Mouse (Mus musculus) heart, adult 2 months (tissue): ENCODE data around the gene Fam180a. TPM values are rescaled to one million over a fixed set of nuclear protein-coding genes. Genes with fewer than 3 reads are reported as not detected.
A peak's percentile ranks its signal among the peaks of the same experiment; 100 is the strongest.

Source experiments
- DNase-seq, 2 experiments: peaks; one replicate each; pipeline ENCODE4 v3.0.0; 2021
- H3K27ac ChIP-seq: fragments of 200-600 bp; 2 replicates; pipeline ENCODE4 v1.8.1; 2022
- H3K27me3 ChIP-seq: fragments of 200-500 bp; 2 replicates; pipeline ENCODE4 v1.6.1; 2012; ENCODE audit warnings: mild to moderate bottlenecking, low read length, inconsistent platforms, mixed read lengths; ENCODE audit not compliant: control insufficient read depth, insufficient read depth
- H3K36me3 ChIP-seq: fragments of 200-500 bp; 2 replicates; pipeline ENCODE4 v1.6.1; 2012; ENCODE audit warnings: low read length, inconsistent platforms; ENCODE audit not compliant: control insufficient read depth, insufficient read depth
- H3K4me1 ChIP-seq: fragments of 200-500 bp; 2 replicates; pipeline ENCODE4 v1.6.1; 2011; ENCODE audit warnings: low read length; ENCODE audit not compliant: control insufficient read depth, insufficient read depth
- H3K4me3 ChIP-seq: fragments of 200-600 bp; 2 replicates; pipeline ENCODE4 v1.8.1; 2022
- H3K79me2 ChIP-seq: fragments of 200-500 bp; replicated peaks from 2 replicates; pipeline ENCODE4 v1.6.1; 2012; ENCODE audit warnings: mild to moderate bottlenecking, inconsistent platforms, low read length, moderate library complexity, mixed read lengths; ENCODE audit not compliant: control insufficient read depth, insufficient read depth
- H3K9ac ChIP-seq: fragments of 200-500 bp; 2 replicates; pipeline ENCODE4 v1.6.1; 2012; ENCODE audit warnings: low read depth, mild to moderate bottlenecking, control low read depth, inconsistent platforms, low read length, mixed read lengths
- CTCF ChIP-seq: fragments of 200-600 bp; IDR thresholded peaks from 2 replicates; pipeline ENCODE4 v1.8.1; 2022; ENCODE audit warnings: antibody characterized with exemption, mild to moderate bottlenecking, moderate library complexity
- EP300 ChIP-seq: fragments of 200-500 bp; IDR thresholded peaks from 2 replicates; pipeline ENCODE4 v1.6.1; 2011; ENCODE audit warnings: low read depth, low read length, control low read depth; ENCODE audit not compliant: insufficient read depth
- POLR2A ChIP-seq: fragments of 200-500 bp; IDR thresholded peaks from 2 replicates; pipeline ENCODE4 v1.6.1; 2011; ENCODE audit warnings: mild to moderate bottlenecking, low read depth, low read length, control low read depth; ENCODE audit not compliant: insufficient read depth
- WGBS: fragments of 180-500 bp; shearing (Covaris S2); methylation state at CpG from one replicate; pipeline ENCODE4 v1.1.7; 2018; 5-methylcytosine and 5-hydroxymethylcytosine counted together
- intact Hi-C: fragments of 180-260 bp; cut with DNase I; formaldehyde crosslinking; loops from one replicate; pipeline ENCODE4 v1.15.1; 2025
- polyA plus RNA-seq: library from polyadenylated mRNA; depleted of rRNA; stranded (reverse); fragments of >200 nt; gene quantifications from 2 replicates; pipeline ENCODE4 v1.2.3, GENCODE M21; 2012
- total RNA-seq, 2 experiments: library from RNA; stranded (reverse); gene quantifications; 2 replicates each; pipeline ENCODE4 v1.2.3; 2021

Fam180a gene
- total and polyA plus RNA-seq, 3 experiments = 0.16 to 0.41 (median 0.34) TPM

DNA sequence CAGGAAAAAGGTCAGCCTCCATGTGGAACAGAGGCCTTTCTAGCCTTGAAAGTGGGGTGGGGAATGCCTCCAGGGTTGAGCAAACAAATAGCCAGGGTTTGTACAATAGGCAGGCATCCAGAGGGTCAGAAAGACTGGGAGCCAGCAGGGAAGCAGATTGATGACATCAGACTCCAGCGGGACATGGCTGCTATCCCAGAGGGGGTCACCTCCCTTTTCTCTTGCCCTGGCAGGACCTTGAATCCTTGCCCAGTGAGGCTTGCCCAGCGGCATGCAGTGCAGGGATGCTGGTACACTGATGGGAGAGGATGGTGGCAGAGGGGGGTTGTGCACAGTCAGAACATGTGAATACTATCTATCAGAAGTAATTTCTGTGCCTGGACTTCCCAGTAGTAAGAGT lies 28.9 kb downstream of the Fam180a start:
- Histone ChIP-seq H3K27ac (peak overlapping the region; percentile 72), H3K79me2 (no peaks in the 10 kb centered on the region), H3K27me3 (no peaks in the 10 kb centered on the region), H3K4me1 (peaks cover 8% of the 10 kb centered on the region), H3K4me3 (no peak overlapping the region), H3K36me3 (no peaks in the 10 kb centered on the region), H3K9ac (no peak overlapping the region)
- WGBS = 26% methylated on average over 2 of the region's 2 CpGs
- DNase-seq = peak; percentile 74 to 83
- intact Hi-C loops = loop anchor here (2.0 to 10.0 kb wide), 2 partner anchors 44 to 68 kb away; no protein-coding TSS in a partner anchor
- TF ChIP-seq CTCF (no peak), EP300 (0 out of 2 replicates have a peak, but pooled peaks have one; percentile 22)

DNA sequence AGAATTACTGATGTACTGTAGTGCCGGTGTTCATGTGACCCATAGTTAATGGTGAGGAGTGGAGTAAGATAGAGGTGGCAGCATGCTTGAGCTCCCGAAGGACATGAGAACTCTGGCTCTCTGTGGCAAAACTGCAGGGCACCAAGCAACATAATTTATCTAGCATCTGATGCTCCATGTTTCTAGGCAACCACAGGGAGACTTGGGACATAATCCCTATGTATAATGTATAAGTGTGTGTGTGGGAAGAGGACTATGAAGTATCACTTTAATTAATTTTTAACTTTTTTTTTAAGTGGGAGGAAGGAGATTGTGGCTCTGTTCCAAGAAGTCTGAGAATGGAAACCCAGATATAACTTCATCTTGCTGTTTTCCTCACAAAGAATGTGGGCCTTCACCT lies 31.0 kb downstream of the Fam180a start:
- no peak for DNase-seq
- Histone ChIP-seq H3K4me1 (peaks cover 8% of the 10 kb centered on the region), H3K4me3 (no peak overlapping the region), H3K27ac (no peak overlapping the region), H3K36me3 (no peaks in the 10 kb centered on the region), H3K79me2 (no peaks in the 10 kb centered on the region), H3K9ac (no peak overlapping the region), H3K27me3 (no peaks in the 10 kb centered on the region)
- WGBS = 76% methylated on average over 2 of the region's 2 CpGs
- intact Hi-C loops = loop anchor here (10.0 kb wide), 1 partner anchor 70 kb away; no protein-coding TSS in a partner anchor
- no peak for TF ChIP-seq CTCF

DNA sequence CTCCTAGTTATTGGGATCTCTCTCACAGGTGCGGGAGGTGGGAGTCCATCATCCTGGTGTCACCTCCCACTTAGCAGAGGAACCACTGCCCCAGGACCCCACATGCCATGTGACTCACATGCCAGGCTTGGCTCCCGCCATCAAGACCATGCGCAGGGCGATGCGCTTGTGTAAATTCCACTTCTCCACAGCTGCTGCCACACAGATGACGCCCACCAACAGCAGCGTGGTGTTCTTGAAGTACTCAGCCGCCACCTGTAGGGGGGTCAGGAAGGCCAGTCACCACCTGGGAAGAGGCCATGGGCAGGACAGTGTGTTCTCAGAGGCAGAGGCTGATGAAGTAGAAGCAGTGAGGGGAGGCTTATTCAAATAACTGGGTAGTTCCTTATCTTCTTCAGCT lies 36.3 kb downstream of the Fam180a start:
- DNase-seq = no peak
- H3K9ac ChIP-seq = no peak overlapping the region
- no peak overlapping the region for H3K4me3 ChIP-seq
- WGBS = 95% methylated on average over 8 of the region's 8 CpGs
- H3K27me3 ChIP-seq = no peaks in the 10 kb centered on the region
- no peaks in the 10 kb centered on the region for H3K36me3 ChIP-seq
- no peaks in the 10 kb centered on the region for H3K79me2 ChIP-seq
- TF ChIP-seq POLR2A = no peak
- no peak for TF ChIP-seq EP300
- TF ChIP-seq CTCF = no peak
- no peak overlapping the region for H3K27ac ChIP-seq
- intact Hi-C loops = loop anchor here (10.0 kb wide), 1 partner anchor 75 kb away; no protein-coding TSS in a partner anchor
- H3K4me1 ChIP-seq = peaks cover 6% of the 10 kb centered on the region

DNA sequence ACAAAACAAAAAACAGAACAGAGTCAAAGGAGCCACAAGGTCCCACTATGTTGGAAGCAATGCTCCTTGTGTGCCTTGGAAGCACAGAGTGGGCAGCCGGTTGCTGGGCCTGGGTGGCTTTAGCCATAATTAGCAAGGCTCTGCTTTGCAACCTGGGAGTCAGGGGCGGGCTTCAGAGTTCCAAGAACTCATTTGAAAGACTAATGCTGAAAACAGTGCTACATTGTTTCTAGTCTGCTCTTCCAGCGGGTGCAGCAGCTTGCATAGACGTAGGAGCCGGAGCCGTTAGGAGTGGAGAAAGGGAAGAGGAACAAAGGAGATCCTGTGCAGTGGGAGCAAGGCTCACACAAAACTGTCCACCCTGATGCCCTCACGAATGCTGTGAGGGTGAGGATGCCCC lies 37.0 kb downstream of the Fam180a start:
- H3K27ac ChIP-seq = peak overlapping the region; percentile 47
- no peaks in the 10 kb centered on the region for H3K36me3 ChIP-seq
- no peaks in the 10 kb centered on the region for H3K27me3 ChIP-seq
- peaks cover 6% of the 10 kb centered on the region for H3K4me1 ChIP-seq
- DNase-seq = no peak
- no peak overlapping the region for H3K4me3 ChIP-seq
- intact Hi-C loops = no loop called here
- WGBS = 50% methylated on average over 7 of the region's 7 CpGs
- no peaks in the 10 kb centered on the region for H3K79me2 ChIP-seq
- H3K9ac ChIP-seq = no peak overlapping the region
- TF ChIP-seq EP300 (no peak), POLR2A (no peak), CTCF (no peak)

- H3K4me1 ChIP-seq = peaks cover 6% of the 10 kb centered on the region
- H3K36me3 ChIP-seq = no peaks in the 10 kb centered on the region
- no peaks in the 10 kb centered on the region for H3K27me3 ChIP-seq
- peak overlapping the region; percentile 47 for H3K27ac ChIP-seq
- H3K79me2 ChIP-seq = no peaks in the 10 kb centered on the region
- 33% methylated on average over 11 of the region's 11 CpGs for WGBS
- peak; percentile 50 to 65 for DNase-seq
- TF ChIP-seq POLR2A (no peak), CTCF (peak; percentile 50), EP300 (peak; percentile 15; the same call in 1 of the 2 replicates)
- no peak overlapping the region for H3K9ac ChIP-seq
- intact Hi-C loops = no loop called here
- H3K4me3 ChIP-seq = no peak overlapping the region
Measured at GRCm38 (mm10) chr6:35288114-35288761, 37.7 kb downstream of the Fam180a start.

DNA sequence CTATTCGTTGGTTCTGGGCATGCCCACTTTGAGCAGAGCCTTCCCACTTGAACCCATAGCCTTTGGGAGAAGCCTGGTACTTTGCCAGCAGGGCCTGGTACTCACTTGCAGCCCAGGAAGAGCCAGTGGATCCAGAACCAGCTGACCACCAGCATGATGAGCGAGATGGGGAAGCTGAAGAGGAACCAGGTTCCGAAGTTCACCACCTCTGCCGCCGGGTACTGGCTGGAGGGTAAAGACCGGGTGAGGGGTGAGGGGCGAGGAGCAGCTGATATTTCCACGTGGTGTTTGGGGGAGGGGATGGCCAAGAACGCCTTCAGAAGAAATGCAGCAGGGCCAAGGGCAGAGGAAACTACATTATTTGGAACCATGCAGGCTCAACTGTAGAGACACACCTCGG lies 46.6 kb downstream of the Fam180a start:
- TF ChIP-seq EP300 = no peak
- TF ChIP-seq POLR2A = no peak
- TF ChIP-seq CTCF = no peak
- intact Hi-C loops = no loop called here
- Histone ChIP-seq H3K36me3 (no peaks in the 10 kb centered on the region), H3K27me3 (no peaks in the 10 kb centered on the region), H3K9ac (no peak overlapping the region), H3K4me3 (no peak overlapping the region), H3K27ac (no peak overlapping the region), H3K79me2 (no peaks in the 10 kb centered on the region), H3K4me1 (no peaks in the 10 kb centered on the region)
- DNase-seq = no peak
- 74% methylated on average over 10 of the region's 10 CpGs for WGBS
